Mouse (Mus musculus) small intestine, adult 2 months (tissue): ENCODE data around the gene Tmem254c.
"Not testable (repeated sequence)": the region's sequence is repeated elsewhere in the genome, so short reads cannot be mapped to it uniquely, and the experiment has no call there.

Experiments
- CTCF ChIP-seq: fragments of 200-500 bp; IDR thresholded peaks from 2 replicates; pipeline ENCODE4 v1.5.1; 2012; ENCODE audit warnings: low read depth, mild to moderate bottlenecking, control low read depth, inconsistent platforms, low read length, moderate library complexity, mixed read lengths; ENCODE audit not compliant: insufficient replicate concordance, insufficient read length; ENCODE audit errors: extremely low read depth
- POLR2A ChIP-seq: fragments of 200-500 bp; IDR thresholded peaks from 2 replicates; pipeline ENCODE4 v1.6.1; 2012; ENCODE audit warnings: low read depth, mild to moderate bottlenecking, control low read depth, inconsistent platforms, low read length, moderate library complexity

GRCm38 (mm10) chr14:26035439-26035838 lies 31.7 kb downstream of the Tmem254c start:
- TF ChIP-seq CTCF, POLR2A: not testable (repeated sequence)
